Mouse (Mus musculus): Measurements from ENCODE around the gene Dnmt1. TPM values are rescaled to one million over a fixed set of nuclear protein-coding genes. Genes with fewer than 3 reads are reported as not detected.

Gene Dnmt1
- polyA plus RNA-seq, 1 experiment from 2014 or later, result 69.6 TPM

- Histone ChIP-seq H3K27me3 (ENCODE audit: control insufficient read depth, insufficient read depth, low read length) (no peaks in the 10 kb centered on the region), H3K9me3 (ENCODE audit: control insufficient read depth, low read depth, low read length) (no peaks in the 10 kb centered on the region), H3K4me3 (ENCODE audit: low read depth, low read length) (no peak overlapping the region), H3K4me1 (ENCODE audit: control insufficient read depth, insufficient read depth, low read length) (peaks cover 5% of the 10 kb centered on the region; the same call in 1 of the 2 replicates), H3K27ac (ENCODE audit: low read length) (no peak overlapping the region), H3K36me3 (ENCODE audit: control insufficient read depth, insufficient read depth, low read length) (no peaks in the 10 kb centered on the region), H3K9ac (replicated peaks; ENCODE audit: low read depth, low read length) (no peak overlapping the region), H3K4me2 (replicated peaks; ENCODE audit: low read depth, low read length) (no peak overlapping the region)
- WGBS, result 63% methylated on average over 3 of the region's 3 CpGs
- no peak for ATAC-seq (ENCODE audit: insufficient number of reproducible peaks, insufficient read depth, low FRiP score, low read depth)
Observed at GRCm38 (mm10) chr9:20982171-20982570, 22.5 kb upstream of the Dnmt1 start.

GRCm38 (mm10) chr9:20979769-20980168 lies 20.1 kb upstream of the Dnmt1 start:
- Histone ChIP-seq H3K36me3 (ENCODE audit: control insufficient read depth, insufficient read depth, low read length) (no peaks in the 10 kb centered on the region), H3K27ac (ENCODE audit: low read length) (no peak overlapping the region), H3K4me1 (ENCODE audit: control insufficient read depth, insufficient read depth, low read length) (peaks cover 5% of the 10 kb centered on the region; the same call in 1 of the 2 replicates), H3K4me3 (ENCODE audit: low read depth, low read length) (no peak overlapping the region), H3K27me3 (ENCODE audit: control insufficient read depth, insufficient read depth, low read length) (no peaks in the 10 kb centered on the region), H3K9me3 (ENCODE audit: control insufficient read depth, low read depth, low read length) (no peaks in the 10 kb centered on the region), H3K4me2 (replicated peaks; ENCODE audit: low read depth, low read length) (no peak overlapping the region), H3K9ac (replicated peaks; ENCODE audit: low read depth, low read length) (no peak overlapping the region)
- ATAC-seq (ENCODE audit: insufficient number of reproducible peaks, insufficient read depth, low FRiP score, low read depth), result no peak
- 86% methylated on average over 7 of the region's 7 CpGs for WGBS

- Histone ChIP-seq H3K36me3 (ENCODE audit: control insufficient read depth, insufficient read depth, low read length) (no peaks in the 10 kb centered on the region), H3K4me1 (ENCODE audit: control insufficient read depth, insufficient read depth, low read length) (peaks cover 10% of the 10 kb centered on the region; the same call in 1 of the 2 replicates), H3K27me3 (ENCODE audit: control insufficient read depth, insufficient read depth, low read length) (no peaks in the 10 kb centered on the region), H3K27ac (ENCODE audit: low read length) (peak overlapping the region; percentile 48; the same call in 1 of the 2 replicates), H3K4me2 (replicated peaks; ENCODE audit: low read depth, low read length) (no peak overlapping the region), H3K9me3 (ENCODE audit: control insufficient read depth, low read depth, low read length) (no peaks in the 10 kb centered on the region), H3K9ac (replicated peaks; ENCODE audit: low read depth, low read length) (no peak overlapping the region), H3K4me3 (ENCODE audit: low read depth, low read length) (no peak overlapping the region)
- WGBS, result 38% methylated on average over 5 of the region's 5 CpGs
- ATAC-seq (ENCODE audit: insufficient number of reproducible peaks, insufficient read depth, low FRiP score, low read depth), result no peak
Observed at GRCm38 (mm10) chr9:20979181-20979580, 19.5 kb upstream of the Dnmt1 start.

GRCm38 (mm10) chr9:20978409-20979095 lies 18.9 kb upstream of the Dnmt1 start:
- H3K27ac ChIP-seq (ENCODE audit: low read length), result peak overlapping the region; percentile 48; the same call in 1 of the 2 replicates
- ATAC-seq (ENCODE audit: insufficient number of reproducible peaks, insufficient read depth, low FRiP score, low read depth), result no peak
- H3K9me3 ChIP-seq (ENCODE audit: control insufficient read depth, low read depth, low read length), result no peaks in the 10 kb centered on the region
- H3K4me1 ChIP-seq (ENCODE audit: control insufficient read depth, insufficient read depth, low read length), result peaks cover 16% of the 10 kb centered on the region
- H3K4me3 ChIP-seq (ENCODE audit: low read depth, low read length), result no peak overlapping the region
- 55% methylated on average over 10 of the region's 10 CpGs for WGBS
- no peak overlapping the region for H3K4me2 ChIP-seq (replicated peaks; ENCODE audit: low read depth, low read length)
- no peaks in the 10 kb centered on the region for H3K27me3 ChIP-seq (ENCODE audit: control insufficient read depth, insufficient read depth, low read length)
- H3K36me3 ChIP-seq (ENCODE audit: control insufficient read depth, insufficient read depth, low read length), result no peaks in the 10 kb centered on the region
- no peak overlapping the region for H3K9ac ChIP-seq (replicated peaks; ENCODE audit: low read depth, low read length)

GRCm38 (mm10) chr9:20976961-20977689 lies 17.4 kb upstream of the Dnmt1 start:
- Histone ChIP-seq H3K4me2 (replicated peaks; ENCODE audit: low read depth, low read length) (peak overlapping the region; percentile 79), H3K36me3 (ENCODE audit: control insufficient read depth, insufficient read depth, low read length) (no peaks in the 10 kb centered on the region), H3K27me3 (ENCODE audit: control insufficient read depth, insufficient read depth, low read length) (no peaks in the 10 kb centered on the region), H3K4me1 (ENCODE audit: control insufficient read depth, insufficient read depth, low read length) (peaks cover 29% of the 10 kb centered on the region), H3K9ac (replicated peaks; ENCODE audit: low read depth, low read length) (no peak overlapping the region), H3K4me3 (ENCODE audit: low read depth, low read length) (peak overlapping the region; percentile 80), H3K9me3 (ENCODE audit: control insufficient read depth, low read depth, low read length) (no peaks in the 10 kb centered on the region), H3K27ac (ENCODE audit: low read length) (peak overlapping the region; percentile 96)
- 2% methylated on average over 4 of the region's 4 CpGs for WGBS
- ATAC-seq (ENCODE audit: insufficient number of reproducible peaks, insufficient read depth, low FRiP score, low read depth), result no peak

GRCm38 (mm10) chr9:20976216-20976960 lies 16.7 kb upstream of the Dnmt1 start, which contains the start of gene S1pr2:
S1pr2 (minus strand) TSS chr9:20976781.
- Histone ChIP-seq H3K4me2 (replicated peaks; ENCODE audit: low read depth, low read length) (peak within 1 kb of the TSS; percentile 79), H3K4me1 (ENCODE audit: control insufficient read depth, insufficient read depth, low read length) (peaks cover 37% of the 10 kb centered on the region), H3K27me3 (ENCODE audit: control insufficient read depth, insufficient read depth, low read length) (no peaks in the 10 kb centered on the region), H3K9me3 (ENCODE audit: control insufficient read depth, low read depth, low read length) (no peaks in the 10 kb centered on the region), H3K36me3 (ENCODE audit: control insufficient read depth, insufficient read depth, low read length) (no peaks in the 10 kb centered on the region), H3K9ac (replicated peaks; ENCODE audit: low read depth, low read length) (peak within 1 kb of the TSS; percentile 77), H3K27ac (ENCODE audit: low read length) (peak within 1 kb of the TSS; percentile 96), H3K4me3 (ENCODE audit: low read depth, low read length) (peak within 1 kb of the TSS; percentile 80)
- 1% methylated on average over 45 of the region's 47 CpGs for WGBS
- ATAC-seq (ENCODE audit: insufficient number of reproducible peaks, insufficient read depth, low FRiP score, low read depth), result peak; percentile 70

GRCm38 (mm10) chr9:20975431-20976215 lies 15.9 kb upstream of the Dnmt1 start:
- WGBS, result under 1% methylated on average over 45 of the region's 45 CpGs
- no peak; the same call in 1 of the 2 replicates for ATAC-seq (ENCODE audit: insufficient number of reproducible peaks, insufficient read depth, low FRiP score, low read depth)
- H3K27ac ChIP-seq (ENCODE audit: low read length), result peak overlapping the region; percentile 96

More at GRCm38 (mm10) chr9:20975431-20976215, 15.9 kb upstream of the Dnmt1 start:
- H3K4me1 ChIP-seq (ENCODE audit: control insufficient read depth, insufficient read depth, low read length), result peaks cover 41% of the 10 kb centered on the region
- H3K27me3 ChIP-seq (ENCODE audit: control insufficient read depth, insufficient read depth, low read length), result no peaks in the 10 kb centered on the region
- peak overlapping the region; percentile 80 for H3K4me3 ChIP-seq (ENCODE audit: low read depth, low read length)
- H3K9ac ChIP-seq (replicated peaks; ENCODE audit: low read depth, low read length), result peak overlapping the region; percentile 77
- peak overlapping the region; percentile 79 for H3K4me2 ChIP-seq (replicated peaks; ENCODE audit: low read depth, low read length)
- H3K36me3 ChIP-seq (ENCODE audit: control insufficient read depth, insufficient read depth, low read length), result no peaks in the 10 kb centered on the region; the same call in 1 of the 2 replicates
- H3K9me3 ChIP-seq (ENCODE audit: control insufficient read depth, low read depth, low read length), result no peaks in the 10 kb centered on the region
